Mouse (Mus musculus) spleen, adult 2 months (tissue): ENCODE measurements around the gene Stim1.

Experiments
- CTCF ChIP-seq: fragments of 200-500 bp; IDR thresholded peaks from 2 replicates; pipeline ENCODE4 v1.5.1; 2011; ENCODE audit warnings: mild to moderate bottlenecking, inconsistent platforms; ENCODE audit not compliant: insufficient read depth, insufficient read length, insufficient replicate concordance; ENCODE audit errors: extremely low read depth
- POLR2A ChIP-seq: fragments of 200-500 bp; IDR thresholded peaks from 2 replicates; pipeline ENCODE4 v1.6.1; 2011; ENCODE audit warnings: low read depth, low read length, inconsistent platforms

GRCm38 (mm10) chr7:102422036-102422435, 154.4 kb downstream of the Stim1 start:
- TF ChIP-seq CTCF: no peak
- no peak for TF ChIP-seq POLR2A
